Mouse (Mus musculus) megakaryocyte, embryonic 14.5 days (primary cell): ENCODE data around the gene Mex3a.

Source experiments
- FLI1 ChIP-seq: IDR thresholded peaks from 2 replicates; pipeline ENCODE4 v1.6.1; 2012; ENCODE audit warnings: low read length, inconsistent platforms, mixed read lengths
- GATA1 ChIP-seq: IDR thresholded peaks from 3 replicates; pipeline ENCODE4 v1.6.1; 2012; ENCODE audit warnings: mixed read lengths, low read length, inconsistent platforms, borderline replicate concordance

DNA sequence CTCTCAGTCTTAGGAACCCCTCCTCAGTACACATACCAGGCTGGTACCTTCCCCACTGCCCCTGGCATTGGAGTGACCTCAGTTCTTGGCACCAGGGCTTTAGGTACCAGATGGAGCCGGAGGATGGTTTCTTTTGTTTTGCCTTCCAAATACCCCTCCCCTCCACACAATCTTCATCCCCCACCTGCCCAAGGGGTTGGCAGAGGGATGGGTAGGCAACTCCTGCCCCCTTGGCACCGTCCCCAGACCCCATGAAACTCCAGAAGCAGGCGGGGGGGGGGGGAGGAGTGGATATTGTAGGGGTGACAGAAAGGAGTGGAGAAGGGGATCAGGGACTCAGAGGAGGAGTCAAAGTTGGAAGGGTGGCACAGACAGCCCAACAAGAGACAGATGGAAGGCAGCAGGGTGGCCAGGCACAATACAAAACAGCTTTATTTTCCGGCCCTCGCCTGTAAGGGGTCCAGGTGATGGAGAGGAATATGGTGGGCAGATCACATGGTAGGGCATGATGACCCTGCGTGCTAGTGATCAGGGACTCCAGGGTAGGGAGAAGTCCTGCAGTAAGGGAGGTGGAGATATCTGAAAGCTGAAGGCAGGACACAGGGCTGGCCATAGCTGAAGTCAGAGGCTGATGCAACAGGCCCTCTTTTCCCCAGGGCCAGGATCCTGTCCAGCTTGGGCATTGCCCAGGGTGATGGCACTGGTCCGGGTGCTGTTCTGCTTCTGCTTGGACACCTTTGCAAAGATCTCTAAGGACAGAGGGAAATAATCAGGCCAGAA, 9.6 kb downstream of the Mex3a start:
- TF ChIP-seq GATA1 (no peak), FLI1 (no peak)
